Mouse (Mus musculus) hindlimb bud, embryonic 11.5 days (tissue): Measurements from ENCODE around the gene Mei1.

ENCODE experiments used
- DNase-seq: peaks from one replicate; pipeline ENCODE4 v3.0.0-alpha.2; 2012; ENCODE audit warnings: low read depth, low spot score; ENCODE audit errors: extremely low spot score

The Mei1 gene

DNA sequence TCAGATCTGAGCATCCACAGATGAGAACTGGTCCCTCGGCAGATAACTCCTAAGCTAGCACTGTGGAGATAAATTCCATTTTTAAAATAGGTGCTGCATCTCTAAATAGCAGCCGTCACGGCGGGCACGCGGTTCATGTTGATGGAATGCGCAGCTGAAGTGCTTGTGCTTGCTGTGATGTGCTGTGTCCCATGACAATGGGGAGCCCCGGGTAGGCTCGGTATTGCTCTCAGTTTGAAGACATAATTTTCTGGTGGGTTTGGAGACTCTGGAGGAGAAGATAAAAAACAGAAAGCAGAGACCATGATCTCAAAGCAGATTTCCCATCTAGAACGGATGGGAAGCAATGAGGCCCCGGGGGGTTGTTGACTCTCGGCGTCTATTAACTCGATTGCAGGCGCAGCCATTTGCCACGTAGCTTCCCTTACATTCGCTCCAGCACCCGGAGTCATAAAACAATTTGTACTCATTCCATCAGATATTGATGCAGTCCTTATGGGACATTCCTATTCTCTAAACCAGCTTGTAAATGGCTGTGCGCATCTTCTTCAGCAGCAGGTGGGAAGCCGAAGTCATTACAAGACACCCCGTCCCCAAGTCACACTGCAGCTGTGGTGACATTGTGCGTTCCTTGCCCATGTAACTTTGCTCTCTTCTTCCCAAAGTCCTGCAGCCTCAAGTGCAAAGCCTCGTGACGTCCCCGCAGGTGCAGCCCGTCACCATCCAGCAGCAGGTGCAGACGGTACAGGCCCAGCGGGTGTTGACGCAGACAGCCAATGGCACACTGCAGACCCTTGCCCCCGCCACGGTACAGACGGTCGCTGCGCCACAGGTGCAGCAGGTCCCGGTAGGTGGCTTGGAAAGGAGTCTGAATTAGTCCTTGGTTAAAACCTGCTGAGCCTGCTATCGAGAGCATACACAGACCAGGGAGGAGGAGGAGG, 100.9 kb downstream of the Mei1 start:
- DNase-seq: no peak

GRCm38 (mm10) chr15:82172648-82173047, 102.9 kb downstream of the Mei1 start:
- DNase-seq: no peak

GRCm38 (mm10) chr15:82175091-82175490, 105.3 kb downstream of the Mei1 start:
- DNase-seq: no peak
